Mouse (Mus musculus) gastrocnemius, postnatal 25 days (tissue): ENCODE results near the gene Col12a1. TPM values are rescaled to one million over a fixed set of nuclear protein-coding genes. Genes with fewer than 3 reads are reported as not detected.

Experiments
- DNase-seq: peaks from one replicate; pipeline ENCODE4 v3.0.0; 2022
- total RNA-seq, 2 experiments: library from RNA; stranded (reverse); gene quantifications; 1 replicate in 1 of 2; 2 replicates in 1 of 2; pipeline ENCODE4 v1.2.3; 2021

Gene Col12a1
- total RNA-seq, 2 experiments from 2014 or later = 8.8 to 20.8 TPM

- no peak for DNase-seq
These were observed 112.9 kb downstream of the Col12a1 start for GRCm38 (mm10) chr9:79605722-79606121.

DNA sequence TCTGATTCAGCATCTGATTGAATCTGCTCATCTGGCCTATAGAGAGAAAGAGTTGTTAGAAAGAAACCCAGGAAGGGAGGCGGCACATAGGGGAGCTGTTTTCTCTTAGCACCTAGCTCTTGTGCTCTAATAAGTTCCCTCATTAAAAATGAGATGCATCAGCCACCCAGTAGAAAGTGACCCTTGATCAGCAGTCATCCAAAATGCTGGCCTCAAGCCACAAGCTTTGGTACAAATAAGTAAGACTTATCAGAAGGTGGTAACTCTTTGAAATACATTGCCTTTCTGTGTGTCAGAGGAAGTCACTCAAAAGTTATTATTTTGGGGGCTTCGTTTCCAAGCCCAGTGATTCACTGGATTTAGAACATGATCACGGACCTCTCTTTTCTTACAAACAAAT, 114.1 kb downstream of the Col12a1 start:
- DNase-seq = no peak

DNA sequence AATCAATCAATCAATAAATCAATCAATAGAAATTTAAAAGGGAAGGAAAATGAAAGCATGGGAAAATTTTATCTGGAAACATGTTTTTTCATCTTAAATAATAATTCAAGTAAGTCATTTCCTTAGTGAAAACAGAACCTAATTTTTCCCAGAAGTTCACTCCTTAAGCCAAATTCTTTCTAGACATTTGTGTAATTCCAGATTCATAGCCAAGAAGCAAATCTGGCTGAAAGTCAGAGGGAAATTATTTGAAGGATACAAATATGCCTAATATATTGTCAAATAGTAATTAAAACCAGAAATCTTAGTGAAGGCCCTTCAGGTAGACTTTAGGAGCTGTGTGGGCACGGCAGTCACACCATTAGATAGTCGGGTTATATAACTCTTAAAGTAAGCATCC, 115.2 kb downstream of the Col12a1 start:
- DNase-seq = no peak

DNA sequence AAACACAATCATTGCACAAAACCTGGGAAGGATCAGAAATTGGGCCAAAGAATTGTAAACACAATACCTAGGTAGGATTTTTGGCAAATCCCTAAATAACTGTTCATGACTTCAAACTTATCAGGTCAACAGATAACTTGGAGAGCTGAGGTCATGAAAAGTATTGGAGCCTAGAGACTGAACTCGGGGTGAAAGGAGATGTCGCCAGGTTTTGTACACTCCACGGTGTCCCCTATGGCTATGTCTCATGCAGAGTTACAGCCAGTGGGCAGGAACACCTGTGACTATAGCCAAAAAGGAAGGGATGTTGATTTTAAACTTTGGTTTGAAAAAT, 118.4 kb downstream of the Col12a1 start:
- no peak for DNase-seq

GRCm38 (mm10) chr9:79599395-79600236, 119.0 kb downstream of the Col12a1 start:
- DNase-seq = no peak

GRCm38 (mm10) chr9:79598578-79598977, 120.1 kb downstream of the Col12a1 start:
- no peak for DNase-seq

DNA sequence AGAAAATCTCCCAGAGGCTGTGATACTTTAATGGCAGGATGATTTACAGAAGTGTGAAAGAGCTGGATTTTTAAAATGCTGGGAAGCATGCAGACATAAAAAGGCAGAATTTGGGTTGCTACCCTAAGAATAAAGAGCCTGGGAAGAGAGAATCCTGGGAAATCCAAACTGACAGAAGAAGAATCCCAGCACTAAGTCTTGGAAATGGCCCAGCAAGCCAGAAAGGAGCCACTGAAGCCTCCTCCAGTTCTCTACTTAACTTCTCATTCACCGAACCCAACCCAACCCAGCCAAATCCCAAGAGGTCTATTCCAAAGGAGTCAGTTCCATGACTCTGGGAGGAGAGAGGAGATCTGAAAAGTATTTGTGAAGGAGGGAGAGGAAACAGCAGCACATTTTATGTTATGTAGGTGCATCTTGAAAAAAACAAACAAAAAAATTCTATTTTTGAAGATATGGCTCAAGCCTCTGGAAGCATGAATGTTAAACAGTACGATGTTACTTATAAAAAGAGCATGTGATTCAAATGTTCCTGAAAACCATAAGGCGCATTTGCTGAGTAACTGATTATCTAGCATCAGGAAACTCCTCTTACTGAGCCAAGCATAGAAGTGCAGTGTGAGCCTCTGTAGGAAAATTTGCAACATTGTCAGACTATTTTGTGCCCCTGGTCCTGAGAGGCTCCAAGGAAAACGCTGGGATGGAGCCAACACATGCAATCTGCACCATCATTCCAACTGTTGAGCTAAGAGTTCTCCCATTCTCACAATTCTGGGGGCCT, 132.0 kb downstream of the Col12a1 start:
- DNase-seq = no peak

DNA sequence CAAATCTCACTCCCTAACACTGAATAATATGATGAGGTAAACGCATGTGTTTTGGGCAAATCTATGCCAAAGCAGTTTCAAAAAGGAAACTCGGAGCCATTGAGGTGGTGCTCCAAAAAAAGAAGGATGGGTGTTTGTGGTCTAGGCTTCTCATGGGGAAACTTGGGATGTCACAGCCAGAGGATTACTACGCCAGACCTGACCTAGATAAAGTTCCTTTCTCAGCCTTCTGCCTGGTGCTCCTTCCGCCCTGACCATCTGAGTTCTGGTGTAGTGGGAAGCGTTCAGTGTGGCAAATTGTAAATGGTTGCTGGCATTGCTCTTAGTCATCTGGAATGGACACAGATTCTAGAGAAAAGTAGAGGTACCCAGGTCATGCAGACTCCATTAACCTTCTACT, 151.8 kb downstream of the Col12a1 start:
- DNase-seq = no peak

GRCm38 (mm10) chr9:79553297-79553696, 165.3 kb downstream of the Col12a1 start:
- peak; percentile 5 for DNase-seq

Other genes starting within 250 kb of the Col12a1 start
- 100 to 1,000 TPM; 398 to 435 TPM for gene Cox7a2, start 41.0 kb upstream of the Col12a1 start, total RNA-seq
- gene Tmem30a, start 74.7 kb upstream of the Col12a1 start, total RNA-seq = 10 to 100 TPM; 38.3 to 43.9 TPM